Mouse (Mus musculus): ENCODE results near the gene Ssbp4.

Ssbp4 gene

GRCm38 (mm10) chr8:70607603-70607897, 1.1 kb downstream of the Ssbp4 start:
- DNase-seq (ENCODE audit: low spot score in 2 of 2): no peak

GRCm38 (mm10) chr8:70606780-70607602, 1.7 kb downstream of the Ssbp4 start:
- no peak for DNase-seq (ENCODE audit: low spot score in 2 of 2)

GRCm38 (mm10) chr8:70605871-70606779, 2.5 kb downstream of the Ssbp4 start:
- no peak for DNase-seq (ENCODE audit: low spot score in 2 of 2)

GRCm38 (mm10) chr8:70604558-70604957, 4.1 kb downstream of the Ssbp4 start:
- no peak for DNase-seq (ENCODE audit: low spot score in 2 of 2)

- DNase-seq (ENCODE audit: low spot score in 2 of 2): no peak
Measured at GRCm38 (mm10) chr8:70602139-70602811, 6.4 kb downstream of the Ssbp4 start.

GRCm38 (mm10) chr8:70601271-70601649, 7.4 kb downstream of the Ssbp4 start:
- DNase-seq (ENCODE audit: low spot score in 2 of 2): peak; percentile 78 to 84

DNA sequence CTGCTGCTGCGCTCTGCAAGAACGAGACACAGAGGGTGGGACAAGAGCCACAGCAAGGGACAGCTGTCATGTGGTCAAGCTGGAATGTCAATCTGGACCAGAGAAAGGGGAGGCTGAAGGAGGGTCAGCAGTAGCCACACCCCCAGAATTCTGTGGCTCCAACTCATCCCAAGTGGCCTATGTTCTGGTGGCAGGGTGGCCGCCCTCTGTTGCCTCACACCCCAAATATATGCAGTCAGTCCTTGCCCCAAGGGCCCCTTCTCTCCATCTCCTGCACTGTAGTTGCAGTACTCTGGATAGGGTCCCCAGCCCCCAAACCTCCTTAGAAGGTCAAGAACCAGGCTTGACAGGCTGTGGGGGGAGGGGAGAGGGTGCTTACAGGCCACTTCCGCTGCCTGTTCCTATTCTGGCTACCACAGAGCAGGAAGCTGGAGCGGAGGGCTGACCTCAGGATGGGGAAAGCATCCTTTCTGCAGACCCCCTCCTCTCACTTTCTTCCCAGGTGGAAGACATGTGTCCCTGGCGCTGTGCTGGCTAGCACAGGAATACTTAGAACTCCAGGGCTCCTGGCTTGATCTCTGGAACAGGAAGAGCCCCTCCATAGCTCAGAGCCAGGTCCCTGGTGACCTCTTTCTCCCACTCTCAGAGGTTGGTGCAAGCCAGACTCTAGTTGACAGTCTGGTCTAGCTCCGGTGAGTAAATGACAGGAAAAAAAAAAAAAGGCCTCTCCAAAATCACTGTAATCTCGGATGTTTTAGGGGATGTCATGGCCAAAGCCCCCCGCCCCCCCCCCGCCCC, 8.0 kb downstream of the Ssbp4 start:
- no peak for DNase-seq (ENCODE audit: low spot score in 2 of 2)

DNA sequence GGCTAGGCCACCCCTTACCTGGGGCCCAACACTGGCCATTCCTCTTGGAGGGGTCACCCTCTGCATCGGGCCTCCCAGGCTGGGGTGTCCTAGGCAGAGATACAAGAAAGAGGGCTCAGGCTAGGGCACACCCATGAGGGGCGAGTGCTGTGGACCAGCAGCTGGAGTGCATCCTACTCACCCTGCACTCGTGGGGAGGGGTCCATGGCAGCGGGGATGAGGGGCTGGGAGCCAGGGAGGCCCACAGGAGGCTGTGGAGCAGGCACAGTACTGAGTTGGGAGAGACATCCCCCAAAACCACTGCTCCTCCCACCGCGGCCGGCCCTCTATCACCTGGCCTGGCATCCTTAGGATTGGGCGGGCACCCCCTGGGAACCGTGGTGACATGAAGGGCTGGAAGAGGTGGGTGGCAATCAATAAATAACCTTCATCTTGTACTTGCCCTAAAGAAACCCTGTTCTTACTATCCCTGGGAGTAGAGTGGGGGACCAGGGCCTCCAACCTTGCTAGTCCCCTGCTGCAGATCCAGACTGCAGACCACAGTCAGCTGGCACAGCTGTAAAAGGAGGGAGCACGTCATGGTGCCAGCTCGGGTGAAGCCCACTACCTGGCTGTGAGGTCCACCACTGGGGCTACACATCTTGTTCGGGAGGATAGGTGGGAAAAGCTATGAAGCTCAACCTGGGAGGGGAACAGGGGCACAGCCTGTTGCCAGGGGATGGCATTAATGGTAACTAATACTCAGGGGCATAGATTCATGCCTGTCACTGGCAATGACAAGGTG, 9.0 kb downstream of the Ssbp4 start:
- DNase-seq (ENCODE audit: low spot score in 2 of 2): no peak

DNA sequence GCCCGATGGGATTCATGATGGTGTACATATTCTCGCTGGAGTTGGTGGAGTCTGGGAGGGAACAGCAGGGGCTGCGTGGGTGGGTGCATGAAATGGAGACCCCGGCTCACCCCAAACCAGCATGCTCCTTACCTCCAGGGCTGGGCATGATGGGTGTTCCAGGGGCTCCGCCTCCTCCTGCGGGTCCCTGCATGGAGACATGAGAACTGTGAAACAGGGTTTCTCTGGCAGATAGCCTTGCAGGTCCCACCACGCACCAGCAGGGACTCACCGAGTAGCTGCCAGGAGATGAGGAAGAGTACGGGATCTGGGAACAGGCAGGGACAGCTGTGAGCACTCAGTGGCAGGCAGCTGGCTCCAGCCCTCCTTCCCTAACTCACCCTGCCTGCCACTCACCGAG, 9.9 kb downstream of the Ssbp4 start:
- DNase-seq (ENCODE audit: low spot score in 2 of 2): no peak

GRCm38 (mm10) chr8:70598283-70598682, 10.4 kb downstream of the Ssbp4 start:
- DNase-seq (ENCODE audit: low spot score in 2 of 2): peak; percentile 80 to 86

GRCm38 (mm10) chr8:70597417-70598272, 11.0 kb downstream of the Ssbp4 start:
- no peak for DNase-seq (ENCODE audit: low spot score in 2 of 2)

- no peak for DNase-seq (ENCODE audit: low spot score in 2 of 2)
Measured at GRCm38 (mm10) chr8:70596775-70597416, 11.8 kb downstream of the Ssbp4 start.

DNA sequence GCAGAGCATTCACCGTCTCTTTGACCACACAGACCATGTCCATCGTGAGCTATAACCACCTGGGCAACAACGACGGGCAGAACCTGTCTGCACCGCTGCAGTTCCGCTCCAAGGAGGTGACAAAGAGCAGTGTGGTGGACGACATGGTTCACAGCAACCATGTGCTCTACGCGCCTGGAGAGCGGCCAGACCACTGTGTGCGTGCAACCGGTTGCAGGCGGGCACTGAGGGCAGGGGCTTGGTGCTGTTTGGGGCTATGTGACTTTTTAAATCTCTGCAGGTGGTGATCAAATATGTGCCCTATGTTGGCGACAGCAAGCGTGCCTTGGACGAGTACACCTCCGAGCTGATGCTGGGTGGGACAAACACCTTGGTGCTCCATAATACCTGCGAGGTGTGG, 12.5 kb downstream of the Ssbp4 start:
- no peak for DNase-seq (ENCODE audit: low spot score in 2 of 2)

DNA sequence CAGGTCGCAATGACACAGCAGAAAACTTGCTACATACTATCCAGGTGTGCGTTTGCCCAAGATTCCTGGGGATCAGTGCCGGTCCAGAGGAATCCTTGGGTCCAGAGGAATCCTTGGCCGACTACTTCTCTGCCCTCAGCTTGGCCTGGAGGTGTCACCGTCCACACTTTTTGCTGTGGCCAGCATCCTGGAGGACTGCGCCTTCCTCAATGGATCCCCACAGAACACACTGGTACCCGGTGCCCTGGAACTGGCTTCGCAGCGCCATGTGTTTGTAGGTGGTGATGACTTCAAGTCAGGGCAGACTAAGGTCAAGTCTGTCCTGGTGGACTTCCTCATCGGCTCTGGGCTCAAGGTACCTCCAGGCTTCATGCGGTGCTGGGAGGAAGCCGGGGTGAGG, 12.9 kb downstream of the Ssbp4 start:
- no peak for DNase-seq (ENCODE audit: low spot score in 2 of 2)

DNA sequence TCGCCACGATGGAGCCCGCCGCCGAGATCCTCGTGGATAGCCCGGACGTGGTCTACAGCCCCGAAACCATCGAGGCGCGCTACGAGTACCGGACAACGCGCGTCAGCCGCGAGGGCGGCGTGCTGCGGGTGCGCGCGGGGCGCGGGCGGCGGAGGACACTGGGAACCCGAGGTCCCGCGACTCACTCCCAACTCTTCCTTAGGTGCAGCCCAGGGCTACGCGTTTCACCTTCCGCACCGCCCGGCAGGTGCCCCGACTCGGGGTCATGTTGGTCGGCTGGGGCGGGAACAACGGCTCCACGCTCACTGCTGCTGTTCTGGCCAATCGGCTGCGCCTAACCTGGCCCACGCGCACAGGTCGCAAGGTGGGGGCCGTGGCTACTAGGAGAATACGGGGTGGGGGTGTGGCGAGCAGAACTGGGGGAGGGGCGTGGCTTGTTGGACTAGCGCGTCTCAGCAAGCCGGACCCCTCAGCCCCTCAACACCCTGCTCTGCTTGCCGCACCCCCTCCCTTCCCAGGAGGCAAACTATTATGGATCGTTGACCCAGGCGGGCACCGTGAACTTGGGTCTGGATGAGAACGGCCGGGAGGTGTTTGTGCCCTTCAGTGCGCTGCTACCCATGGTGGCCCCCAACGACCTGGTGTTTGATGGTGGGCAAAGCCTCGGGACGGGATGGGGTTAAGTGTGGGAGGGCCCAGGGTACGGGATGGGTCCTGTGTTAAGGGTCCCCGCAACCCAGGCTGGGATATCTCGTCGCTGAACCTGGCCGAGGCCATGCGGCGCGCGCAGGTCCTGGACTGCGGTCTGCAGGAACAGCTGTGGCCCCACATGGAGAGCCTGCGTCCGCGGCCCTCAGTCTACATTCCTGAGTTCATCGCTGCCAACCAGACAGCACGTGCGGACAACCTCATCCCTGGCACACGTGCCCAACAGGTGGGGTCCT, 13.8 kb downstream of the Ssbp4 start:
- no peak for DNase-seq (ENCODE audit: low spot score in 2 of 2)

- peak; percentile 61 to 72 for DNase-seq (ENCODE audit: low spot score in 2 of 2)
Measured at GRCm38 (mm10) chr8:70593961-70594609, 14.6 kb downstream of the Ssbp4 start, which contains the start of gene Isyna1. Isyna1 (plus strand) TSS chr8:70594373.

DNA sequence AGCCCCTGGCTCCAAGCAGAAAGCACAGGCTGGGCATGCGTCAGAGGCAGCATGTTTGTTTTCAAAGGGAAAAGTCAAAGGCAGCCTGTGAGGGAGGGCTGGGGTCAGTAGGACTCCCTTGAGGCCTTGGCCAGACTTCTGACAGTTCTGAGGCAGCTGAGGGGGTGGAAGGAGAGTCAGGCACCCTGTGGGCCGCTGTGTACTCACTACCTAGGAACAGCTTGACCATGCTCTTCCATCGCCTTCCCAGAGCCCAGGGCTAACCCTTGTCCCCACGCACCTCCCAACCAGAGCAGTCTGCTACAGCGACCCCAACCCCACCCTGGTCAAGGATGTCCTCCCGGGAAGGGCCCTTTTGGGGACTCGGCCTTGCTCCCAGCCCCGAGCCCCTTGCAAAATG, 15.5 kb downstream of the Ssbp4 start:
- no peak for DNase-seq (ENCODE audit: low spot score in 2 of 2)

DNA sequence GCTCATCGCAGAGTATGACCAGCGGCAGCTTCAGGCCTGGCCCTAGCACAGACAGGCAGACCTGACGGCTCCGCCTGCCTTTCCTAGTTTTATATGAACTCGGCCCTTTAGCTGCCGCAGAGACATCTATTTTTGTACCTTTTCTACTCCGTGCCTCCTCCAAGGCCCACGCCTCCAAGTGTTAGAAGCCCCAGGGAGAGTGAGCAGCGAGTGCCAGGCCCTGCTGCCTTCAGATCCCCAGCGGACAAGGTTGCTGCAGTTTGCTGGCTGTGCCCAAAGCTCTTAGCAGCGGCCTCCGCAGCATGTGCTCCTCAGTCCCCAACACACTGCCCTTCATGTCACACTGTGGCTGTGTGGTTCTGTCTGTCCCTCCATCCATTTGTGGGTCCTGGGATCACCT, 17.1 kb downstream of the Ssbp4 start:
- DNase-seq (ENCODE audit: low spot score in 2 of 2): no peak

All from frontal cortex, postnatal 36 days (tissue).